Mouse (Mus musculus): ENCODE data around the gene Lima1.
"Not testable (repeated sequence)": the region's sequence is repeated elsewhere in the genome, so short reads cannot be mapped to it uniquely, and the experiment has no call there.

The Lima1 gene

DNA sequence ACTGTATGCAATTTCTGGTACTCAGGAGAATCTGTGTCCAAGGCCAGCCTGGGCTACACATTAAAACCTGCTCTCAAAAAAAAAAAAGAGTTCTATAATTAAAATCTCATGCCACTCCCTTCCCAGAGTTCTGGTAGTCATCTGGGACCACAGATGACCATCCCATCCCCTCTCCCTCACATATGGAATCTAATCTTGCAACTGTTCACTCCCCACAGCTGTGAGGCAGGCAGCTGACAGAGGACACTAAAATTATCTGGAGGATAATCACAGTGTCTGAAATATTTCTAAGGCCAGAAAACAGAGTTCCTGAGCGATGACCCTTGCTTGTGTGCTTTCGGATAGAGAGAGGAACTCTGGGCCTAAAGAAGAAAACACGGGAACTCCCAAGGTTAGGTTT, 40.6 kb downstream of the Lima1 start:
- no peak for DNase-seq (ENCODE audit: low spot score)

DNA sequence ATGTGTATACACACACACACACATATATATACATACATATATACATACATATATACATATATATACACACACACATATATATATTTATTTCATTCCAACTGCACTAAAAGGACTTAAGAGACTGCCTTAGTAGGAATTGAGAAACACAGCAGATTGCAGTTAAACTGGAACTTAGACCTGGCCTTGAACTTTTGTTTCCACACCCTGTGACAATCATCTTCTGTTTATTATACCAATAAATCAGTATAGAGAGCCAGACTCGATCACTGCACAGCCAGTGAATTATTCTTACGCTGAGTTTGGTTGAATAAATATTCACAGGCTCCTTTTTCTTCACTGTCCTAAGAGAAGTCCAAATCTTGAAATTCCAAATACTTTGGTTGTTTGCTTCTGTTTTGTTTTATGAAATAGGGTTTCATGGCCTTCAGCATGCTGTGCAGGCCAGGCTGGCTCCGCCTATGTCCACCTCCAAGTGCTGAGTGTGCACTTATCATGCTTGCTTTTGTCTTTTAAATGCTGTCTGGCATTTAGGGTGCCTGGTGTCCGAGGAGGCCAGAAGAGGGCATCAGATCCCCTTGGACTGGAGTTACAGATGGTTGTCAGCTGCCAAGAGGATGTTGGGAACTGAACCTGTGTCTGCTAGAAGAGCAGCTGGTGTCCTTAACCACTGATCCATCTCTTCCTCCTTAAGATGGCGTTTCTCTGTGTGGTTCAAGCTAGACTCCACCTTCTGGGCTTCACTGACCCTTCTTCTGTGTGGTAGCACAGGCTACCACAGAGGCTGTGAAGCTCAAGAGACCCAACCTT, 41.4 kb downstream of the Lima1 start:
- DNase-seq (ENCODE audit: low spot score), result no peak

DNA sequence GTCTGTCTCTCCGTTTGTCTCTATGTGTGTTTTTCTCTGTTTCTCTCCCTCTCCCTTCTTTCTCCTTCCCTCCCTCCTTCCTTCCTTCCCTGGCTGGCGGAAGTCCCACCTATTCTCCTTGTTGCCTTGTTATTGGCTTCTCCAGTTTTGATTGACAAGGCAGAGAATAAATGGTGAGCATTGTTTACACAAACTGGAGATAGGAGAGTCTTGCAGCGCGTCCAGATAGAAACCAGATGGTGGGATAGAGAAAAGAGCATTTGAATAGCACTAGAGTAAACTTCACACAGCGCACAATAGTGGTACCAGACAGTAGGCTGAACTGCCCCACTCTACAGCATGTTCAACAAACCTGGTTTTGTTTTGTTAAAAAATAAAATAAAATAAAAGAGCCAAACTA, 43.7 kb downstream of the Lima1 start:
- no peak for DNase-seq (ENCODE audit: low spot score)

DNA sequence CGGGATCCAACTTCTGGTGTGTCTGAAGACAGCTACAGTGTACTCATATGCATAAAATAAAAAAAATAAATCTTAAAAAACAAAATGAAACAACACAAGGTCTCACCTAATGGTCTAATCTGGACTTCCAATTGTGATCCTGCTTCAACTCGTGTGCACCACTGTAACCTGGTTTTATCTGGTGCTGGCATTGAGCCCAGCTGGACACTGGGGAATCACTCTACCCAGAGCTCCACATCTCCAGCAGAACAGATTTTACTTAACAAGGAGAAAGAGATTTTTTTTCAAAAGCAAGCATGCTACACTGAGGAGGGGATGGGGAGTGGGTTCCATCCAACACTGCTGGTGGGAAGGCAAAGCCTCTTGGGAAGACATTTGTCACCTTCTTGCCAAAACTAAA, 47.2 kb downstream of the Lima1 start:
- no peak for DNase-seq (ENCODE audit: low spot score)

DNA sequence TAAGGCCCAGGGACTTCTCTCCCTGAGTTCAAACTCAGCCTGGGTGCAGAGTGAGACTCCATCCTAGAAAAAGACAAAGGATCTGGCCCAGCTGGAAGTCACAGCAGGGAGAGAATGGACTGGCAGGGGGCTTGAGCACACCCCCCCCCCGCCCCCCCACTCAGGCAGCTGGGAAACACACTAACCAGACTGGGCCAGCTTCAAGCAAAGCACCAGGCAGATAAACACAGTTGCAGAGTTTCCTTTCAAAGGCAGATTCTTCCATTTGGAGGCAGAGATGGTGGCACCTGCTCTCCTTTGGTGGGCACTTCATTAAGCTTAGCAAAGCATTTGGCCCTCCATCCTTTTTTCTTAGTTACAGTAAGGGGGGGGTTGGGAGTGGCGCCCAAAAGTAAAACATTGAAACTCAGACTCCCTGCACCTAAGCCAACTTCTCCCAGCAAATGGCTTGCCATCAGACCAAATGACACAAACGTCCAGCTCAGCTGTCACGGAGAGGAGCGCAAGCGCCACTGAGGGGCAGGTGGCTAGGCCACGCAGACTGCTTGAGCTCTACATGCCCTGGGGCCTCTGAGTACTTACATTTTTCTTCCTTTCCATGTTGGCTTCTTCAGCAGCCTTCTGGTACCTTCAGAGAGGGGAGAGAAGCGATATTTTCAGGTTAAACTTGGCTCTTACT, 48.9 kb downstream of the Lima1 start:
- no peak for DNase-seq (ENCODE audit: low spot score)

DNA sequence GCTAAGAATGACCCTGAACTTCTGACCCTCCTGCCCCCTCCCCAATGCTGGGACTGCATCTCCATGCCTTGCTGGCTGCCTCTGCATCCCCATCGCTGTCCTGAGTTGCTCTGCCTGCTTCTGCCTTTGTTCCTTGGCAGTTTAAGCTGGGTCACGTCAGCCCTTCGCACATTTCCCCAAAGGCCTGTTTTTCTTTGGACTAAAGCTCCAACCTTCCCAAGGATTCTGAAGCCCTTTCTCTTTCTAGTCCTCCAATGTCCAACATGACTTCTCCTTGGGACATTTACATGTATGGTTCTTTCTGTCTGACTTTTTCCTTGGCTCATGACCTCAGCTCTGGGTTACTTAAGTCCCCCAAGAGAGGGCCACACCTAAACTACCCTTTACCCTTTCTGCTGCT, 50.0 kb downstream of the Lima1 start:
- DNase-seq (ENCODE audit: low spot score), result no peak

DNA sequence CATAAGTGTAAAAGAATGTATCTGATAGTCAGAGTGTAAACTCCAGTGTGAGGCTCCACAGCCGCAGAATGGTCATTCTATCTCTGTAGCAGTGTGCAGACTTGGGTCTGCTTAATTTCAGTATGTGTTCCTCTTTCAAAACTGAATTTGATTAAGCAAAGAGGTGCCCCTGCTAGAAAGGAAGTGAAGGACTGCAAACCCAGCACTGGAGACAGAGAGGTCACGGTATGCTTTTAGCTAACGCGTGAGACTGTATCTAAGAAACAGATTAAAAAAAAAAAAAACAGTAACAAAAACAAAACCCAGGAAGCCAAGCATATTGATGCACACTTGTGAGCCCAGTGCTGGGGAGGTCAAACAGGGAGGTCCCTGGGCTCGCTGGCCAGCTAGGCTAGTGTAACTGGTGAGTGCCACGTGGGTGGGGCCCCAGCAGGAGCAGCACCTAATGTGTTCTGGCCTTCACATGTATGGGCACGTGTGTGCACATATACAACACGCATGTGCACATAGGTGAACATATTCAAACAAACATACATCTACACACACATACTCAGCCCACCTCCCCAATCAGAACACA, 51.8 kb downstream of the Lima1 start:
- no peak for DNase-seq (ENCODE audit: low spot score)

DNA sequence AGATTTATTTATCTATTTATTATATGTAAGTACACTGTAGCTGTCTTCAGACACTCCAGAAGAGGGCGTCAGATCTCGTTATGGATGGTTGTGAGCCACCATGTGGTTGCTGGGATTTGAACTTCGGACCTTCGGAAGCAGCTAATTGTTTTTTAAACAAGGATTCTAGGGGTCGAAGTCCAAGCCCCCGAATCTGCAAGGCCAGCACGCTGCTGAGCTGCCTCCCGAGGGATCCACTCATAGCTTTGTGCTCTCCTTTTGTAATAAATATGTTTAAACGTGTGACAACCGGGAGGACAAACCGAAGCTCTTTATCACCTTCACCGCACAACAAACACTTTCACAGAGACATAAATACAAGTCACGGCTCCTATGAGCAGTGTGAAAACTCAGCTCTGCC, 52.8 kb downstream of the Lima1 start:
- not testable (repeated sequence) for DNase-seq (ENCODE audit: low spot score)

DNA sequence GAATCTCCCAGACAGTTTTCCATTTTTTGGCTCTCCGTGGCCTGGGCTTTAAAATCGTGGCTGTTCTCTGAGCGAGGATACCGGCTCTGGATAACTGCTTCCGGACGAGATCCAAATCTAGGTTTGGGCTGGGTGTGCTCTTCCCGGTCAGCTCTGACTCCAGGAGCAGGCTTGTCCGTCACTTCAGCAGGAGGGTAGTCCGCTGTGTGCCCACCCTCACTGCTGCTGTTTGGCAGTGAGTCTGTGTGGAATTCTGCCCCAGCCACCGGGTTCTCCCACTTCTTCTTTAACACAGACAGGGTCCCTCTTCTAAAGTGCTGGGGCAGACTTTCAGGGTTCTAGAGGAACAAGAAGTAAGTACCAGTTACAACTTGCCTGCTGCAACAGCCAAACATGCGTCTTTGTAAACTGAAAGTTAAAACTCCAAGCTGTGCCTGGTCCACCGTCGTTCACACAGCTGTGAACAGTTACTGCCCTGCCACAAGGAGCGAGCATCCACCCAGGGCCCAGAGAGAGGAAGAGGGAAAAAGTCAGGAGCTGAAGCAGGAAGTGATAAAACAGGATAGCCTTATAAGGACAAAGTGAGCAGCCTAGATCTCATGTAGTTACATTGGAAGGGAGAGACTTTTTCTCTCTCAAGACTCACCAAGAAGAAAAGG, 55.5 kb downstream of the Lima1 start:
- no peak for DNase-seq (ENCODE audit: low spot score)

DNA sequence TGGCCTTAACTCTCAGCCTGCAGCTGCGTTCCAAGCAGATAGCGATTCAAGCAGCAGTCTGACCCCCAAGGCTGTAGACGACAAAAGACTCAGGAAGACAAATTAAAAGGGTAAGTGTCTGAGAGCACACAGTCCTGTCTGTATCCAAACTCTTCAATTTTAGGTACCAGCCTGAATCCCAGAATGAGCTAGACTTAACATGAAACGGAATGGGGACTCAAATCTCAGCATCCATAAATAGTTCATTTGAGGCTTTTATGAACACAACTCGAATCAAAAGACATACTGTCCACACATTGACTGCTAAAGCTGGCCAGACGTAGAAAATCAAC, 56.2 kb downstream of the Lima1 start:
- DNase-seq (ENCODE audit: low spot score), result no peak

DNA sequence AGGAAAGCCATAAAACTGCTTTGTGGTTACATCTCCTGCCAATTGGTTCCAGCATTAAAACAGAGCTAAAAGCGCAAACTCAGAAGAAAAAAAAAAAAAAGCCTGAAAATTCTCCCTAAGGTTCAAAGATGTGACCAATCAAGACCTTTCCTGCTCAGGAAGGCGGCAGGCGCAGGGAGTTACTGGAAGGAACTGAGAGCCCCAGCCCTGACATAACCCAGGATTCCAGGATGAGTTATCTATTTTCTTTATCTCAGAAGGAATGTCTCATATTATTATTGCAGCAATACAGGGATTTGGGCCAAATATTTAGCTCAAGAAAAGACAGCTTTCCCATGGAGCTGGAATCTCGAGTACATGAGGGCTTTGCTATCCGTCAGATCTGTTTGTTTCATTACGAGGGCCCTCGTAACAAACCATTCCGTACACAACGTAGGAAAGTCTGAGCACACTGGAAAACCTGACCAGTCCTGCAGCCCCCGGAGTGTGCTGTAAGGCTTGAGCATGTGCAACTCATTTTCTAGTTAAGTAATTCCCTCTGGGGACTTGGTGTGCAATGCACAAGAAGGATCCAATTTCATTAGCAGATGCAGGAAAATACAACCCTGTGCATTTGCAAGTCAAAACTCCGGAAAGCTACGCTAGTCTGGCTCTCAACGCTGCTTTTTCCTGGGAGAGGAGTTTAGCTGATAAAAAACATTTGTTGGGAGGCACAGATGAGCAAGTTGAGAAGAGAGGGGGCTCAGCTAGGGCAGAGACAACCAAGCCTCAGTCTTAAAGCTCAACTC, 56.7 kb downstream of the Lima1 start:
- DNase-seq (ENCODE audit: low spot score), result no peak

DNA sequence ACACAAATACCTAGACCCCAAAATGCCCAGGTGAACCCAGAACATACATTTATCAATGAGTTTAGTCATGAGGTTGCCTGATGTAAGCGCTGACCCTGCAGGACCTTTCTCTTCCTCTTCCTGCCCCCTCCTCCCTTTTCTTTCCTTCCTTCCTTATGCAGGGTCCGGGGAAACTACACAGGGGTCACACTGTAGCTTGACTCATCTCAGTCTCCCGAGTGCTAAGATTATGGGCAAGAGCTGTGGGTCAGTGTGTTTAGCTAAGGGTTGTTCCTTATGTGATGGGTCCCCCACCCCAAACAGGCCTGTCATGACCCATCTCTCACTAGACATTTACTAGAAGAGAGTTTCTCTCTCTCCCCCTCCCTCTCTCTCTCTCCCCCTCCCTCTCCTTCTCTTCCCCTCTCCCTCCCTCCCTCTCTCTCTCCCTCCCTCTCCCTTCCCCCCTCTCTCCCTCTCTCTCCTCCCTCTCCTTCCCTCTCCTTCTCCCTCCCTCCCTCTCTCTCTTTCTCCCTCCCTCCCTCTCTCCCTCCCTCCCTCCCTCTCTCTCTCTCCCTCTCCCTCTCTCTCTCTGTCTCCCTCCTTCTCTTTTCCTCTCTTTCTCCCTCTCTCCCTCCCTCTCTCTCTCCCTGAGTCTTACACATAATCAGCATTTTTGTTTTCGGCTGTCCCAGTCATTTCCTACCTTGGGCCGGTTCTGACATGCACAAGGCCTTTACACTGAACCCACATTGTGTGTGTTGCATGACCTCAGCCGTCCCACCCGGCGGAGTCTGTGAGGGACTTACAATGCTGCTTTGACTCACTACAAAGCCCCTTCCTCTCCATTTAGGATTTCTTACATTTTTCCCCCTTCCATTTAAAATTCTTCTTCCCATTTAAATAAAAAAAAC, 57.7 kb downstream of the Lima1 start:
- DNase-seq (ENCODE audit: low spot score), result no peak

DNA sequence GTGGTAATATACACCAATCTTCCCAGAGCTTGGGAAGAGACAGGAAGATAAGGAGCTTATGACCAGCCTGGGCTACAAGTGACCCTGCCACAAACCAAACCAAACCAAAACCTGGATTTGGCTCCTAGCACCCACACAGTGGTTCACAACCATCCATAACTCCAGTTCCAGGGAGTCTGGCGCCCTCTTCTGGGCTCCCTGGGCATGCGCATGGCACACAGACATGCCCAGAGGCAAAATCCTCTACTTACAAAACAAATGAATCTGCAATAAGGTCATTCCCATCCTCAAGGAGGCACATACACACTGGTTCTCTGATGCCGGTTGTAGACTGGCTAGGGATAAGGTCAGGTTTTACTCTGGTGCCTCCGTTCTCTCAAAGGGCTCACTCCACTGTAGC, 59.3 kb downstream of the Lima1 start:
- DNase-seq (ENCODE audit: low spot score), result no peak

DNA sequence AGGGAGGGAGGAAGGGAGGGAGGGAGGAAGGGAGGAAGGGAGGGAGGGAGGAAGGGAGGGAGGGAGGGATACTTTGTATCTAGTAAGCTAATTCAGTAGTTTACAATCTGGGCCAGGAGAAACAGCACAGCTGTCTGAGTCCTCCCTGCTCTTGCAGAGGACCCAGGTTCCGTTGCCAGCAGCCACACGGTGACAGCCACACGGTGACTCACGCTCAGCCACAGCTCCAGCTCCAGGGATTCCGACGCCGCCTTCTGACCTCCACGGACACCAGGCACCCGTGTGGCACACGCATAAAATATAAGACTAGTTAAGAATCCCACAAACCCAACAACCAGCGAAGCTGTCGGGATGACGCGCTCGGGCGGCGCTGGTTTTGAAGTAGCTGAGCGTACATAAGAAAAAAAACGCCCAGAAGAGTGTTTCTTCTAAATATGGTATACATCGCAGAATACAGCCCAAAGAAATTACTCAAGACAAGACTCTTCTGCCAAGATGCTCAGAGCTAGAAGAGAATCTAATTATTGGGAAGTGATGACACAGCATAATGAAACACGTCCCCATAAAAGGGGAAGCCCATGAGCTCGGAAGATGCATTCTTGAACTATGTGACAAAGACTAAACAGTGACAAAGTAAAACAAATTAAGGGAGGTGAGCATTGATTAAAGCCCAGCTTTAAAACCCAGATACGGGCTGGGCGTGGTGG, 60.5 kb downstream of the Lima1 start:
- no peak for DNase-seq (ENCODE audit: low spot score)

DNA sequence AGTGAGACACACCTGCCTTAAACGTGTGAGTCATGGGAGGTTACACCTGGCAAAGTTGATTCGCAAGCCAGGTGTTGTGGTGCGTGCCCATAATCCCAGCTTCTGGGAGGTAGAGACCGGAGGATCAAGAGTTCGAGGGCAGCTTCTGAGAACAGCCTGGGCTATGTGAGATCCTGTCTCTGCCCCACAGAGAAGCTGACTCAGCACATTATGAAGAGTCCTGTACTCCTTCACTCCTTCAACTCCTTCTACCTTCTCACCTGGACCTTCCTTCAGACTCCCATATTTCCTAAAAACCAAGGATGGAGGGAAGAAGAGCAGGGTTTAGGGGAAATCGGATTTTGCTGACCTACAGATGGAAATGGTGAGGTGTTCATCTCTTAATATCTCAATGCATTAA, 61.6 kb downstream of the Lima1 start:
- no peak for DNase-seq (ENCODE audit: low spot score)

DNA sequence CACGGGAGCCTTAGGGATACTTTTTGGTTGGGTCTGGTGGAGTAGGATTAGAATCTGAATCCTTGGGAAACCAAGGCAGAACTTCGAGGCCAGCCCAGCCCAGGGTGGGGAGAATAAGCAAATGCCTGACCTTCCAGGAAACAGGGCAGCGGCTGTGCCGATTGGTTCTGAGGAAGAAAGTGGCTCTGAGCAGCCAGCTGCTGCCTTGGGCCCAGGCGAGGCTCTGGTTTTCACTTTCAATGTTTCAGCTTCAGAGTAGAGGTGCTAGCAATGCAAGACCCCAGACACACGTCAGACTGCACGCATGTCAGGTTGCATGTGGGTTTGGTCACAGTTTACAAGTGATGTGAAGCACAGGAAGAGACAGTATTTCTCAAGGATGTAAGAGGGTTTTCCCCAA, 63.2 kb downstream of the Lima1 start:
- DNase-seq (ENCODE audit: low spot score), result no peak

DNA sequence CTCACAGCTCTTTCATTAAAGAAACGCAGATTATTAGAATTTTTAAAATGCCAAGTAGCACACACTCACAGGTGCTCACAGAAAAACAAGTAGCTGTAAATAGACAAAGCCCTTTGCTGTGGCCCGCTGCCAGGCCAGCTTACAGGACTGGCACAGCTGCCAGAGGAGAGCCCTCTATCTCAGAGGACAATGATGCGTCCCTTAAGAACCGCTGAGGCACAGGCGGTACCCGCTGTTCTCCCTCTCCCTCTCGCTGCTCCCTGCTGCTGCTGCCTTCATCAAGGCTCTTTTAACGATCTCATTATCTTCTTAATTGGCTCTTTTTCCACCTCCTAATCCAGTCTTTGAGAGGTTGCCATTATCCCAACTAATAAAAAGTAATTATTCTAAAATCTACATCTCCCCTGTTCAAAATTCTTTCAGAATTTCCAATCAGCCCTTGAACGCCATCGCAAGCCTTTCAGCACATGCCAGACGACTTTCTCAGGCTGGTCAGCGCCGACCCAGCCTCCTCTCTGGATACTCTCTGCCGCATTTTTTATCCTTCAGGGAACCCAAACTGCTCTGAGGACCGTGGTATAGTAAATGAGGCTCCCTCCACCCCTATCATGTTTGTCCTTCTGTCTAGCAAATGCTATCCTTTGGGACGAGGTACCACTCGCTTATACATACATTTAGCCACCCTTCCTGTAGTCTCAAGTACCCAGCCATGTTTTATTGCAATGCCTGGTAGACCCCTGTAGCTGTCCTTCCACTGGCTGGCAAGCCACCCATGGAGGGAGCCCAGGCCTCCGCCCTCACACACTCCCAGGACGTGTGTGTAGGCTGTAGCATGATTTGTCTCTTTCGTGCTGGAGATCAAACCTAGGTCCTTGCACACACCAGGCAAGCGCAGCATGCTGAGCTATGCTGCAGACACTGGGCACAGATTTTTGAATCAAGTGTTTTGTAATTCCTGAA, 67.2 kb downstream of the Lima1 start:
- no peak for DNase-seq (ENCODE audit: low spot score)

DNA sequence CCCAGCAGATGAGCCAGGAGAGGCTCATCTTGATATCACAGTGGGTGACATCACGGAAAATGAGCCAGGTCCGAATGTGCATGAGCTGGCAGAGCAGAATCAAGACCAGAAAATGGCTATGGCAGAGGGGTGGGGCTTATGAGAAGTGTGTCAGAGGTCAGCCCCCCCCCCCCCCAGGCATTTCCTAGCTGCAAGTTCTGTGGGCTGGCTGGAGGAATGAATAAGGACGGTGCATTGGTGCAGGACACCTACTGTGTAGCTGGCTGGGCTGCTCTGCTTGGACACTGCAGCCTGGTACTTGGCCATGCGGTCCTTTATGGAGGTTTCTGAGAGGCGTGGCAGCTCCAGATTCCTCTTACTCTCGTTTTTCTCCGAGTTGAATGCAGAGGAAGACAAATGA, 69.1 kb downstream of the Lima1 start:
- no peak for DNase-seq (ENCODE audit: low spot score)

DNA sequence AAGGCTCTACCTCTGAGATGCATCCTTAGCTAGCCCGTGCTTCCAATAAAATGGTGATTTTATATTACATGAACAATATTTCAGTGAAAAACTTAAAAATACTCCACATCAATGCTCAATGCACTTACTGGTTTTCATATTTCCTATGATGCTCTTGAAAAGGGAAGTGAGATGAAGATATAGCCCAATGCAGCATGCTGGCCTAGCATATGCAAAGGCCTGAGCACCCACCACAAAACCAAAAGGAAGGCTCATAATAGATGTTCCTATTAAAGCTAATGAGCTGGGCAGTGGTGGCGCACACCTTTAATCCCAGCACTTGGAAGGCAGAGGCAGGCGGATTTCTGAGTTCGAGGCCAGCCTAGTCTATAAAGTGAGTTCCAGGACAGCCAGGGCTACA, 69.6 kb downstream of the Lima1 start:
- no peak for DNase-seq (ENCODE audit: low spot score)
